Mouse (Mus musculus) heart, embryonic 14.5 days (tissue): ENCODE measurements at regions not wholly inside any gene's neighbourhood (a gene's known extent, or its start where the extent isn't known, plus 50 kb on each side); places are given as distances from the start of the nearest gene placed in this dataset.

Experiments
- ATAC-seq: fragments of 200-750 bp; cut with Nextera tagmentation; 2 replicates; pipeline ENCODE4 v1.8.0; 2017; ENCODE audit warnings: low read depth, moderate TSS enrichment; ENCODE audit not compliant: insufficient number of reproducible peaks, insufficient read depth, low FRiP score
- H3K27ac ChIP-seq, 2 experiments: fragments of 200-500 bp in 1 of 2; fragments of 300-500 bp in 1 of 2; sonication (generic) in 1 of 2; replicated peaks in 1 of 2; 2 replicates each; pipeline ENCODE4 v1.5.1; 2012 to 2014; ENCODE audit warnings: low read depth in 2 of 2, low read length in 2 of 2, control low read depth in 1 of 2, mild to moderate bottlenecking in 1 of 2, mixed read lengths in 1 of 2; ENCODE audit not compliant: control insufficient read depth in 1 of 2, insufficient read depth in 1 of 2
- H3K27me3 ChIP-seq: fragments of 300-500 bp; sonication (generic); 2 replicates; pipeline ENCODE4 v1.6.1; 2014; ENCODE audit warnings: mild to moderate bottlenecking, low read length, control low read depth; ENCODE audit not compliant: control insufficient read depth, insufficient read depth
- H3K36me3 ChIP-seq: fragments of 300-500 bp; sonication (generic); 2 replicates; pipeline ENCODE4 v1.6.1; 2014; ENCODE audit warnings: mild to moderate bottlenecking, control low read depth, low read length, mixed read lengths; ENCODE audit not compliant: control insufficient read depth, insufficient read depth
- H3K4me1 ChIP-seq, 2 experiments: fragments of 200-500 bp in 1 of 2; fragments of 300-500 bp in 1 of 2; sonication (generic) in 1 of 2; 2 replicates each; pipeline ENCODE4 v1.6.1; 2012 to 2014; ENCODE audit warnings: low read length in 2 of 2, control low read depth in 1 of 2, mixed read lengths in 1 of 2; ENCODE audit not compliant: control insufficient read depth in 2 of 2, insufficient read depth in 2 of 2
- H3K4me2 ChIP-seq: fragments of 300-500 bp; sonication (generic); 2 replicates; pipeline ENCODE4 v1.6.1; 2014; ENCODE audit warnings: mild to moderate bottlenecking, low read length
- H3K4me3 ChIP-seq, 2 experiments: fragments of 200-500 bp in 1 of 2; fragments of 300-500 bp in 1 of 2; sonication (generic) in 1 of 2; 2 replicates each; pipeline ENCODE4 v1.5.1; 2012 to 2014; ENCODE audit warnings: low read length in 2 of 2, mild to moderate bottlenecking in 2 of 2, control low read depth in 1 of 2, low read depth in 1 of 2, moderate library complexity in 1 of 2; ENCODE audit not compliant: control insufficient read depth in 1 of 2, insufficient read depth in 1 of 2
- H3K9ac ChIP-seq: fragments of 300-500 bp; sonication (generic); 2 replicates; pipeline ENCODE4 v1.6.1; 2014; ENCODE audit warnings: mild to moderate bottlenecking, low read length
- H3K9me3 ChIP-seq: fragments of 300-500 bp; sonication (generic); 2 replicates; pipeline ENCODE4 v1.6.1; 2016; ENCODE audit warnings: low read length, control low read depth; ENCODE audit not compliant: control insufficient read depth
- WGBS: fragments of 180-500 bp; shearing (Covaris S2); extraction: QIAGEN DNeasy Blood & Tissue Kit; methylation state at CpG from one replicate; pipeline ENCODE4 v1.1.7; 2014; 5-methylcytosine and 5-hydroxymethylcytosine counted together

DNA sequence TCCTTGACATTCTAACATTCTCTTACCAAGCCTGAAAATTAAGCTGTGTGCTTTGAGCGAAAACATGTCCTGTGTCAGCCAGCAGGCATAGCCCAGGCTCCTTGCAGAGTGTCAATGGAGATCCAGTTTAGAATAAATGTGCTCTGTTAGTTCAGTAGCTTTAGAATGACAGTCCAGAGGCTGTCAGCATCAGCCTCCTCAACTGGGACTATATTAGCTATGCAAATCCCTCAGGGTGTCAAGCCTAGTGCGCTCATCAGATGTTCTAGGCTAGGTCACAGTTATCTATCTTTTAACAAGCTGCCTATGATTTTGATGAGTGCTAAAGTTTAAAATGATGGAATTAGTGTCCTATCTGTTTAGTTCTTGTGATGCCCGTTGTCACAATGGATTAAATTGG lies 281.7 kb upstream of the Btbd3 start:
- no peaks in the 10 kb centered on the region for H3K4me1 ChIP-seq
- H3K27me3 ChIP-seq = no peaks in the 10 kb centered on the region
- no peak overlapping the region for H3K4me3 ChIP-seq
- H3K9ac ChIP-seq = no peak overlapping the region
- ATAC-seq = no peak
- no peaks in the 10 kb centered on the region for H3K9me3 ChIP-seq
- H3K27ac ChIP-seq = no peak overlapping the region
- H3K4me2 ChIP-seq = no peak overlapping the region
- WGBS = 60% methylated on average over 3 of the region's 3 CpGs
- no peaks in the 10 kb centered on the region for H3K36me3 ChIP-seq

DNA sequence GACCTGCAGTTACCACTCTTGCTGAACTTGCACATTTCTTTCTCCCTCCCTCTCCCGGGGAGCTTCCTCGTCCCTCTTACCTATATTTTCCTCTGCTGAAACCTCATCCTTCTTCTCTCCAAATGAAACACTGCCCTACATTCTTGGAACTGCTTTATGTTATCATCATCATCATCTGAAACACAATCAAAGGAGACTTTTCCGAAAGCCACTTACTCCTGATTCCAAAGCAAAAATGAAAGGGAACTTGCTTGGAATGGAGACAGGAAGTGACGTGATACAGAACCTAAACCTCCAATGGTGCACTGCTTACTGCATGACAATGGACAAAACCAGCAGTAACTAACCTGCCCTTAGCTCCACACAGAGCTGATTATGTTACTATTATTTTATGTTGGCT lies 287.2 kb upstream of the Btbd3 start:
- no peaks in the 10 kb centered on the region for H3K36me3 ChIP-seq
- no peak overlapping the region for H3K4me2 ChIP-seq
- 69% methylated on average over 4 of the region's 4 CpGs for WGBS
- no peak overlapping the region for H3K4me3 ChIP-seq
- no peak for ATAC-seq
- H3K4me1 ChIP-seq = no peaks in the 10 kb centered on the region
- H3K27me3 ChIP-seq = no peaks in the 10 kb centered on the region
- no peak overlapping the region for H3K9ac ChIP-seq
- no peak overlapping the region for H3K27ac ChIP-seq
- H3K9me3 ChIP-seq = no peaks in the 10 kb centered on the region

DNA sequence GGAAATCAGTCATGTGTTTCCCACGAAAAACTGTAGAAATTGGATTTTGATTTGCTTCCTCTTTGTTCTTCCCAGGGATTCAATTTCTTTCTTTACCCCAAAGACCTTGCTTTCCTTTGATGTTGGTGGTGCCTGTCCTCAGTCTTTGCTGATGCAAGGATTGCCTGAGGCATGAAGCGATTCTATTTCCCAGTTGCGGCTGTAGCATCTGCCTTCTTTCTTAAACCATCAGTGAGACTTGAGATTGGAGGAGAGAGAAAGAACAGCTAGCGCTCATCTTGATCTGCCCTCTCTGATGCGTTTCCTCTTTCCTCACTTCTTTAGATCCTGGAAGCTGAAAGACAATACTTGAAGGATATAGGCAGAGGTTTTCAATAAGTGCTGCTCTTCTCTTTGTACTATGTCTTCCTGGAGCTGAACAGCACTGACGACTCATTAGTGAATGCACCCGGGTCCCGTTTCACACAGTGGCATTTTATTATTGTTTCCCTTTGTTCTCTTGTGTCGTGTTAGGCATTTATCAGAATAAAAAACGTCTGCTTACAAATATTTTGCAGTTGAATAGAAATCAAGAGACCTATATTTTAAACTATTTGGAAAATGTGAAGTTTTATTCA lies 289.8 kb upstream of the Btbd3 start:
- Histone ChIP-seq H3K9me3 (no peaks in the 10 kb centered on the region), H3K4me3 (no peak overlapping the region), H3K4me1 (no peaks in the 10 kb centered on the region), H3K9ac (no peak overlapping the region), H3K36me3 (no peaks in the 10 kb centered on the region), H3K27ac (no peak overlapping the region), H3K4me2 (no peak overlapping the region), H3K27me3 (no peaks in the 10 kb centered on the region)
- no peak for ATAC-seq
- WGBS = 64% methylated on average over 10 of the region's 10 CpGs

- no peak overlapping the region for H3K9ac ChIP-seq
- H3K4me2 ChIP-seq = no peak overlapping the region
- H3K4me3 ChIP-seq = no peak overlapping the region
- H3K4me1 ChIP-seq = no peaks in the 10 kb centered on the region
- H3K27me3 ChIP-seq = no peaks in the 10 kb centered on the region
- no peak for ATAC-seq
- WGBS = 86% methylated on average over 2 of the region's 2 CpGs
- no peaks in the 10 kb centered on the region for H3K9me3 ChIP-seq
- no peak overlapping the region for H3K27ac ChIP-seq
- H3K36me3 ChIP-seq = no peaks in the 10 kb centered on the region
Measured at GRCm38 (mm10) chr2:137954830-137955229, 301.5 kb upstream of the Btbd3 start.

GRCm38 (mm10) chr2:137953144-137953543 lies 303.2 kb upstream of the Btbd3 start:
- Histone ChIP-seq H3K4me3 (no peak overlapping the region), H3K4me2 (no peak overlapping the region), H3K4me1 (no peaks in the 10 kb centered on the region), H3K9ac (no peak overlapping the region), H3K9me3 (no peaks in the 10 kb centered on the region), H3K27me3 (no peaks in the 10 kb centered on the region), H3K36me3 (no peaks in the 10 kb centered on the region), H3K27ac (no peak overlapping the region)
- 67% methylated on average over 2 of the region's 2 CpGs for WGBS
- no peak for ATAC-seq

DNA sequence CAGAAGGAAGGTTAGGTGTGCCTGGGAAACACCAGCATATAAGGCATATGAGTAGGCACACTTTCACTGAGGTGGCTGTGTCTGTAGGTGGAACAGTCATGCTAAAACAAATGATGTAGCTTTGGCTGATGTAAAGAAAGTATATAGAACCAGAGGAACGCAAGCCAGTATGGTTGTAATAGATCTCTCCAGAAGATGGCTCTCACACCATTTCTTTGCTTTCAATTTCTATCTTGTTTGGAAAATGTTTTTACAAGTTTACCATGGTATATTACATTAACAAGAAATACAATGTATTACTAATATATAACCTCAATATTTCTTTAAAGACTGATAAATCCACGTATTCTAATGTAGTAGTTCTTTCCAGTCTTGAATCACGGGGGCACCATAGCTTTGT lies 304.4 kb upstream of the Btbd3 start:
- ATAC-seq = no peak
- Histone ChIP-seq H3K27ac (no peak overlapping the region), H3K27me3 (no peaks in the 10 kb centered on the region), H3K4me3 (no peak overlapping the region), H3K9ac (no peak overlapping the region), H3K4me2 (no peak overlapping the region), H3K9me3 (no peaks in the 10 kb centered on the region), H3K36me3 (no peaks in the 10 kb centered on the region), H3K4me1 (no peaks in the 10 kb centered on the region)
- 80% methylated on average over 3 of the region's 3 CpGs for WGBS

DNA sequence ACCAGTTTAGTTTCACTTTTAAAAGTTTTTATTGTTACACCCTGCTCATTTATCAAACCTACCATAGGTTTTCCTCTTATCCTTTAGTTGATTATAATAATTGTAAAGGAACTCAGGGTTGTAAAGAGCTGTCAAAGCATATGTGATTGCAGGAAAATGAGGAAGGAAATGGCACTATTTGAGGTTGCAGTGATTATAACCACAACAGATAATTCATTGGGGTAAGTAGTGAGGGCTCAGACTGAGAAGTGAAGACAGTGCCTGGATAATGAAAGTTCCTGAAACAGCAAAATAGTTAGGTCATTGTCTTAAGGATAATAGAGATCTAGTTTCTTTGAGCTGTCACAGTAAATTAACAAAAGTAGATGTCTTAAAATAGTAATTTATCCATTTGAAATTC lies 305.4 kb upstream of the Btbd3 start:
- no peaks in the 10 kb centered on the region for H3K4me1 ChIP-seq
- no peak for ATAC-seq
- no peak overlapping the region for H3K4me3 ChIP-seq
- no peaks in the 10 kb centered on the region for H3K9me3 ChIP-seq
- H3K27ac ChIP-seq = no peak overlapping the region
- no peak overlapping the region for H3K9ac ChIP-seq
- no peaks in the 10 kb centered on the region for H3K36me3 ChIP-seq
- no peak overlapping the region for H3K4me2 ChIP-seq
- H3K27me3 ChIP-seq = no peaks in the 10 kb centered on the region

- Histone ChIP-seq H3K27me3 (no peaks in the 10 kb centered on the region), H3K9ac (no peak overlapping the region), H3K36me3 (no peaks in the 10 kb centered on the region), H3K27ac (no peak overlapping the region), H3K4me3 (no peak overlapping the region), H3K9me3 (no peaks in the 10 kb centered on the region), H3K4me1 (peaks cover 4 to 13% of the 10 kb centered on the region in 2 experiments; a peak in 3 of 4 replicates), H3K4me2 (no peak overlapping the region)
- ATAC-seq = no peak
- WGBS = 3% methylated on average over 7 of the region's 7 CpGs
Measured at GRCm38 (mm10) chr2:137942753-137943152, 313.6 kb upstream of the Btbd3 start.
